Mouse (Mus musculus): ENCODE measurements at regions not wholly inside any gene's neighbourhood (a gene's known extent, or its start where the extent isn't known, plus 50 kb on each side); places are given as distances from the start of the nearest gene placed in this dataset.

DNA sequence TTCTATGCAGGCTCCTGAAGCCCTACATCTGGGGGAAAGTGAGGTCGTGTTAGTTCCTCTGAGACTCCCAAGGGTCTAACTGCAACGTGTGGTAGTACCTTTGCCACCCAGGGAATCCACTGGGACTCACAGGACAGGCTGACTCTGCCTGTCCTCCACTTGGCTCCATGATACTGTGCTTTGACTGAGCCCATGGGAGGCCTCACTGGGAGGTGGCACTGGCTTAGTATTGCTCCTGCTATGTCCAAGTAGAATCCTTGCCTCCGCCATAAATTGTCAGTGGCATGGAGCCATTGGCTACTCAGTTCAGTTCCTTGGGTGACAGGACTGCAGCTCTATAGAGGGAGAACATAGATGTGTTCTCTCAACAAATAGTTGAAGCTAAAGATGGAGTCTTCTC lies 81.1 kb downstream of the Irs2 start:
- Histone ChIP-seq H3K36me3 (ENCODE audit: control insufficient read depth in 1 of 2, insufficient read depth in 2 of 2, low read length in 2 of 2) (peaks cover 0 to 10% of the 10 kb centered on the region in 2 experiments; a peak in 2 of 4 replicates), H3K4me1 (ENCODE audit: control insufficient read depth in 1 of 2, insufficient read depth in 2 of 2, low read length in 2 of 2) (peaks cover 0 to 13% of the 10 kb centered on the region in 2 experiments; a peak in 3 of 4 replicates), H3K79me2 (ENCODE audit: control insufficient read depth, insufficient read depth, low read length, poor library complexity) (peaks cover 2% of the 10 kb centered on the region; the same call in 1 of the 2 replicates), H3K27ac (ENCODE audit: control insufficient read depth, low read depth, low read length) (no peak overlapping the region), H3K4me3 (ENCODE audit: control insufficient read depth in 1 of 2, insufficient read depth in 1 of 2, low read depth in 2 of 2, low read length in 2 of 2) (no peak overlapping the region), H3K9me3 (replicated peaks; ENCODE audit: insufficient read depth, low read length) (no peaks in the 10 kb centered on the region), H3K9ac (ENCODE audit: control insufficient read depth, low read depth, low read length, poor library complexity, severe bottlenecking) (no peak overlapping the region), H3K27me3 (ENCODE audit: control insufficient read depth in 1 of 2, insufficient read depth in 2 of 2, low read length in 2 of 2) (no peaks in the 10 kb centered on the region)
- no peak for DNase-seq (ENCODE audit: low read depth, low spot score)
- TF ChIP-seq GABPA (IDR thresholded peaks at IDR 0.05; ENCODE audit: low read depth, low read length) (no peak), MXI1 (IDR thresholded peaks at IDR 0.05; ENCODE audit: low read depth, low read length) (no peak), MAX (IDR thresholded peaks at IDR 0.05; ENCODE audit: low read length) (no peak), MAFK (IDR thresholded peaks at IDR 0.05; ENCODE audit: borderline replicate concordance, low read depth, low read length) (no peak), ZMIZ1 (IDR thresholded peaks at IDR 0.05; ENCODE audit: low read depth, low read length) (no peak), RCOR1 (IDR thresholded peaks at IDR 0.05; ENCODE audit: low read depth, low read length) (no peak), MEF2A (IDR thresholded peaks at IDR 0.05; ENCODE audit: extremely low read depth, insufficient replicate concordance, low read depth, low read length, poor library complexity, severe bottlenecking) (no peak), POLR2A (IDR thresholded peaks at IDR 0.05; ENCODE audit: control insufficient read depth in 1 of 2, insufficient read depth in 1 of 2, low read depth in 1 of 2, low read length in 2 of 2, poor library complexity in 1 of 2) (no peak), ELF1 (IDR thresholded peaks at IDR 0.05; ENCODE audit: low read depth, low read length) (no peak), SIN3A (IDR thresholded peaks at IDR 0.05; ENCODE audit: low read length) (no peak), UBTF (IDR thresholded peaks at IDR 0.05; ENCODE audit: borderline replicate concordance, insufficient read depth, low read depth, low read length) (no peak), TAL1 (IDR thresholded peaks at IDR 0.05; ENCODE audit: low read length) (no peak), CTCF (IDR thresholded peaks at IDR 0.05 in 2 of 3, conservative IDR thresholded peaks at IDR 0.05 in 1 of 3; ENCODE audit: control insufficient read depth in 1 of 3, insufficient read depth in 1 of 3, low read depth in 2 of 3, low read length in 3 of 3, poor library complexity in 1 of 3, severe bottlenecking in 1 of 3) (no peak), JUND (IDR thresholded peaks at IDR 0.05; ENCODE audit: low read depth, low read length) (no peak), SMC3 (IDR thresholded peaks at IDR 0.05; ENCODE audit: low read depth, low read length) (no peak), ZNF384 (IDR thresholded peaks at IDR 0.05; ENCODE audit: low read depth, low read length) (no peak), NELFE (IDR thresholded peaks at IDR 0.05; ENCODE audit: low read depth, low read length) (no peak), GATA1 (IDR thresholded peaks at IDR 0.05; ENCODE audit: low read depth, low read length) (no peak), MYB (IDR thresholded peaks at IDR 0.05; ENCODE audit: low read depth, low read length) (no peak), POLR2AphosphoS2 (IDR thresholded peaks at IDR 0.05; ENCODE audit: low read length) (no peak)

DNA sequence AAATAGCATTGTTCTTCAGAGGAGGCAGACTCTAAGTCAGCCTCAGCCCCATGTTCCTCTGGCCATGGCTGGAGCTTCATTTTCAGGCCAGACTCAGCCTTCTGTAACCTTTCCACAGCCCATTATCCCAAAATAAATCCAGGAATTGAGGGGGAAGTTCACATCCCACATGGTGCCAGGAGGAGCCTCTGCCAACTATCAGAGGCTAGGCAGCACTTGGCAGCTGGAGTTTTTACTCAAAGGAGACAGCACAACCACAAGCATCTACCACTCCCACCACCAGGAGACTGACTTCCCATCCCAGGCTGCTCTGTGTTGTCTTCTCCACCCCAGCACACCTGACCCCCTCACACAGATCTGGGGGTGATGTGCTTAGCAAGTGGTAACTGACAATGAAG lies 81.7 kb downstream of the Irs2 start:
- Histone ChIP-seq H3K79me2 (ENCODE audit: control insufficient read depth, insufficient read depth, low read length, poor library complexity) (peaks cover 2% of the 10 kb centered on the region; the same call in 1 of the 2 replicates), H3K9ac (ENCODE audit: control insufficient read depth, low read depth, low read length, poor library complexity, severe bottlenecking) (no peak overlapping the region), H3K4me1 (ENCODE audit: control insufficient read depth in 1 of 2, insufficient read depth in 2 of 2, low read length in 2 of 2) (peaks cover 0 to 13% of the 10 kb centered on the region in 2 experiments; a peak in 3 of 4 replicates), H3K27me3 (ENCODE audit: control insufficient read depth in 1 of 2, insufficient read depth in 2 of 2, low read length in 2 of 2) (no peaks in the 10 kb centered on the region), H3K36me3 (ENCODE audit: control insufficient read depth in 1 of 2, insufficient read depth in 2 of 2, low read length in 2 of 2) (peaks cover 0 to 10% of the 10 kb centered on the region in 2 experiments; a peak in 2 of 4 replicates), H3K27ac (ENCODE audit: control insufficient read depth, low read depth, low read length) (no peak overlapping the region), H3K9me3 (replicated peaks; ENCODE audit: insufficient read depth, low read length) (no peaks in the 10 kb centered on the region), H3K4me3 (ENCODE audit: control insufficient read depth in 1 of 2, insufficient read depth in 1 of 2, low read depth in 2 of 2, low read length in 2 of 2) (no peak overlapping the region)
- no peak for DNase-seq (ENCODE audit: low read depth, low spot score)
- TF ChIP-seq EP300 (IDR thresholded peaks at IDR 0.05; ENCODE audit: low read depth in 1 of 2, low read length in 2 of 2) (no peak), ETS1 (IDR thresholded peaks at IDR 0.05; ENCODE audit: low read depth, low read length) (no peak), ZNF384 (IDR thresholded peaks at IDR 0.05; ENCODE audit: low read depth, low read length) (no peak), TCF12 (IDR thresholded peaks at IDR 0.05; ENCODE audit: low read depth, low read length) (no peak), MYB (IDR thresholded peaks at IDR 0.05; ENCODE audit: low read depth, low read length) (no peak), CHD1 (IDR thresholded peaks at IDR 0.05; ENCODE audit: low read depth, low read length) (no peak), HCFC1 (IDR thresholded peaks at IDR 0.05; ENCODE audit: low read depth, low read length) (no peak), CHD2 (IDR thresholded peaks at IDR 0.05; ENCODE audit: low read length) (no peak), SIN3A (IDR thresholded peaks at IDR 0.05; ENCODE audit: low read length) (no peak), MEF2A (IDR thresholded peaks at IDR 0.05; ENCODE audit: extremely low read depth, insufficient replicate concordance, low read depth, low read length, poor library complexity, severe bottlenecking) (no peak), NELFE (IDR thresholded peaks at IDR 0.05; ENCODE audit: low read depth, low read length) (no peak), ELF1 (IDR thresholded peaks at IDR 0.05; ENCODE audit: low read depth, low read length) (no peak), KAT2A (conservative IDR thresholded peaks at IDR 0.05; ENCODE audit: low read depth, low read length) (no peak), JUND (IDR thresholded peaks at IDR 0.05; ENCODE audit: low read depth, low read length) (no peak), TAL1 (IDR thresholded peaks at IDR 0.05; ENCODE audit: low read length) (no peak), NRF1 (IDR thresholded peaks at IDR 0.05; ENCODE audit: insufficient read depth, low read depth, low read length, poor library complexity, severe bottlenecking) (no peak)
